Mouse (Mus musculus) embryo, embryonic 10.5 days (tissue): Measurements from ENCODE around the gene Pax8.

Experiments used
- DNase-seq: peaks from one replicate; pipeline ENCODE4 v3.0.0-alpha.2; 2015; ENCODE audit warnings: low spot score

The Pax8 gene

GRCm38 (mm10) chr2:24475420-24475819 lies at the start of gene Pax8:
Gene Pax8 (minus strand): TSS chr2:24475599.
- peak; percentile 14 for DNase-seq

- DNase-seq, result peak; percentile 83
Observed at GRCm38 (mm10) chr2:24521430-24522226, 46.2 kb upstream of the Pax8 start.

- DNase-seq, result peak; percentile 22
Observed at GRCm38 (mm10) chr2:24520576-24521272, 45.3 kb upstream of the Pax8 start.

- DNase-seq, result no peak
Observed at GRCm38 (mm10) chr2:24516946-24517345, 41.5 kb upstream of the Pax8 start.

- DNase-seq, result no peak
Observed at GRCm38 (mm10) chr2:24507359-24507758, 32.0 kb upstream of the Pax8 start.

- peak; percentile 90 for DNase-seq
Observed at GRCm38 (mm10) chr2:24502963-24503471, 27.6 kb upstream of the Pax8 start.

- DNase-seq, result no peak
Observed at GRCm38 (mm10) chr2:24500921-24501320, 25.5 kb upstream of the Pax8 start.

- peak; percentile 63 for DNase-seq
Observed at GRCm38 (mm10) chr2:24490564-24490963, 15.2 kb upstream of the Pax8 start.

GRCm38 (mm10) chr2:24488660-24489059 lies 13.3 kb upstream of the Pax8 start:
- peak; percentile 47 for DNase-seq

GRCm38 (mm10) chr2:24487056-24487825 lies 11.8 kb upstream of the Pax8 start:
- no peak for DNase-seq

GRCm38 (mm10) chr2:24485398-24485797 lies 10.0 kb upstream of the Pax8 start:
- DNase-seq, result no peak

- no peak for DNase-seq
Observed at GRCm38 (mm10) chr2:24479906-24480305, 4.5 kb upstream of the Pax8 start.

- DNase-seq, result peak; percentile 12
Observed at GRCm38 (mm10) chr2:24479151-24479550, 3.8 kb upstream of the Pax8 start.

GRCm38 (mm10) chr2:24478611-24479010 lies 3.2 kb upstream of the Pax8 start:
- no peak for DNase-seq

- DNase-seq, result peak; percentile 26
Observed at GRCm38 (mm10) chr2:24474514-24475378, 653 bp downstream of the Pax8 start.

GRCm38 (mm10) chr2:24473641-24474511 lies 1.5 kb downstream of the Pax8 start:
- DNase-seq, result peak; percentile 61

GRCm38 (mm10) chr2:24472677-24473076 lies 2.7 kb downstream of the Pax8 start:
- DNase-seq, result peak; percentile 59

GRCm38 (mm10) chr2:24472111-24472510 lies 3.3 kb downstream of the Pax8 start:
- DNase-seq, result peak; percentile 49

- DNase-seq, result no peak
Observed at GRCm38 (mm10) chr2:24469102-24469501, 6.3 kb downstream of the Pax8 start.

- DNase-seq, result no peak
Observed at GRCm38 (mm10) chr2:24468430-24468829, 7.0 kb downstream of the Pax8 start.
